Mouse (Mus musculus) cerebellum, postnatal 10 days (tissue): ENCODE results near the gene Nedd9.
A peak's percentile ranks its signal among the peaks of the same experiment; 100 is the strongest.

Experiments used
- DNase-seq, 2 experiments: peaks; one replicate each; pipeline ENCODE4 v3.0.0; 2021; ENCODE audit warnings: mixed read lengths in 2 of 2

Nedd9 gene

DNA sequence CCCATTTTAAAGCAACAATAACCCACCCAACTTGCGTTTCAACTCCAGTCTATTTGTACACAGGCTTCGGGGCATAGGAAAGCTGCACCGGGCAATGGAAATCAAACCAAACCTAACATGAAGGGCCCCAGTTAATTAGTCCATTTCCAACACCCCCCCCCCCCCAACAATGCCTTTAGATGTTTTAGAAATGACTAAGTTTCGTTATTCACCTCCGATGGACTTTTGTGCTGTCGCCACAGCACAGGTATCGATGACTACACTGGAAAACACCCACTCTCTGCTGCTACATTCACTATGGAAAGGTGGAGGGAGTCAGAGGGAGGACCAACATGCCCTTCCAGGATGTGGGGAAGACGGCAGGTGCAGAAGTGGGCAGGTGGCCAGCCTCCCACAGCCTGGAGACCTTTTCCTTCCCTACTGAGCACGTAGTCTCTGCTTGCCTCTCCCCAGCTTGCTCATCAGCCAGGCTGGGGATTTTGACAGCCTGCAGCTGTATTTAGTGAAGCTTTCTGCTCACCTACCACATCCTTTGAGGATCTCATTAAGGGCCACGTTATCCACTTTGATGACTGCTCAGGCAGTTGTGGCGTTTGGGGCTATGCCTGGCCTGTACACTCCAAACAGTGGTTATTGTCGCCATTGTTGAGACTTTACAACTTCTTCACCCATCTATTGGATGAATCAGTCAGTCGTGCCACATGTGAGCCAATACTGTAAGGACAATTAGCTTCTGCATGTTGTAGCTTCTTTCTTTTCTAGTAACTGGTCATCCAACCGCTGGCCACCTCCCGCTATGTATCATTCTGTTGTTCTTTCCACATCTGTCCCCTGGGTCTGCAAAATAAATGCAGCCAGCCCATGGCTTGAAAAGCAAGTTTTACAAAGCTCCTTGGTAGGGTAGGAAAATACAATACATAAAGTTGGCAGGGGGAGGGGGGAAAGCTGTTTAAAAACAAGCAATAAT lies 33.7 kb downstream of the Nedd9 start:
- peak in 1 of 2 experiments; percentile 6 for DNase-seq

- DNase-seq: no peak
These were observed 36.3 kb downstream of the Nedd9 start for GRCm38 (mm10) chr13:41450821-41451220.

GRCm38 (mm10) chr13:41449211-41449610 lies 38.0 kb downstream of the Nedd9 start:
- DNase-seq: no peak

- DNase-seq: peak in 1 of 2 experiments; percentile 5
These were observed 40.0 kb downstream of the Nedd9 start for GRCm38 (mm10) chr13:41447209-41447608.

DNA sequence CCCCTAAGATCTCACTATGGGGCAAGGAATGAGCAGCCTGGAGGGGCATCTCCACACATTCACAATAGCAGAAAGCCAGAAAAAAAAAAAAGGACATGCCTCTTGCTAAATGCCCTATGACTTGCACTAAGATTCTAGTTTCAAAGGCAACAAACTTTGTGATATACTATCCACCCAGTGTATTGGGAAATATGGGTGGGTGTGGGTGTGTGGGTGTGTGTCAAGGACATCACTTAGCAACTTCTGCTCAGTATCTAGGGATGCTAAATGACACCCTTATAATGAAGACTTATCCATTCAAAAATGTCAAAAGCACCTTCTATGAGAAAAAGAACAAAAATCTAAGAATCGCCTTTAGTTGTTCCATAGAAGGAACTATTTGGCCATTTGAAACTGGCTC lies 40.6 kb downstream of the Nedd9 start:
- no peak for DNase-seq

GRCm38 (mm10) chr13:41445067-41445808 lies 41.9 kb downstream of the Nedd9 start:
- no peak for DNase-seq

- no peak for DNase-seq
These were observed 42.9 kb downstream of the Nedd9 start for GRCm38 (mm10) chr13:41444230-41444629.

DNA sequence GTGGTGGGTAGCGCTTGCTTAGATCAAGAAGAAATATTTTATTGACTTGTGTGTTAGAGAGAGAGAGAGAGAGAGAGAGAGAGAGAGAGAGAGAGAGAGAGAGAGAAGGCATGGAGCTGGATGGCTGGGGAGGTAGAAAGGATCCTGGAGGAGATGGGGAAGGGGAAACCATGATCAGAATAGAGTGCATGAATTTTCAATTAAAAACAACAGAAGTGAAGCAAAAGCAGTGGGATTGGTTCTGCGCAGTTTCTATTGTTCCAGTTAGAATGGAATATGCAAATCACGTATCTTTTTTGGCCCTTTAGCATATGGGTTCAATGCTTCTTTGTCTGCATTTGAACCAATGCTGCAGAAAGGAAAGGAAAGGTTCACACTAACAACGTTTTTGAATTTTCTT lies 45.0 kb downstream of the Nedd9 start:
- DNase-seq: no peak

DNA sequence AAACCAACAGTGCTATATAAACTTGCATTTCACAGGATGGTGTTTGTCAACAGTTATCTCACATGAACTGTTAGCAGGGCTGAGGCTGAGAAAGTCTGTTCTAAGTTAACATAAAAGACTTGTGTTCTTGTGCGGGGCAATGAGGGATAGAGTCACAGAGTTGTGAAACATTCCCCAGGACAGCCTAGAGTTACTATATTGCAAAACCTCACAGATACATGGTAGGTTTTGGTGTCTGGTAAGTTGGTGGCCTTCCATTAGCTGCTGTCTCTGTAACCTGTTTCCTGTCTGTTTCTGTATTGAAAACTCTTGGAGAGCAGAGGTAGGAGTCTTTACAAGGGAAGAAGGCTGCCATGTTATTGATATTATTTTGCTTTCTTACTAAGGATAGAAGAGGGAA lies 47.0 kb downstream of the Nedd9 start:
- no peak for DNase-seq

- no peak for DNase-seq
These were observed 49.8 kb downstream of the Nedd9 start for GRCm38 (mm10) chr13:41437390-41437789.

GRCm38 (mm10) chr13:41436731-41437130 lies 50.4 kb downstream of the Nedd9 start:
- no peak for DNase-seq

DNA sequence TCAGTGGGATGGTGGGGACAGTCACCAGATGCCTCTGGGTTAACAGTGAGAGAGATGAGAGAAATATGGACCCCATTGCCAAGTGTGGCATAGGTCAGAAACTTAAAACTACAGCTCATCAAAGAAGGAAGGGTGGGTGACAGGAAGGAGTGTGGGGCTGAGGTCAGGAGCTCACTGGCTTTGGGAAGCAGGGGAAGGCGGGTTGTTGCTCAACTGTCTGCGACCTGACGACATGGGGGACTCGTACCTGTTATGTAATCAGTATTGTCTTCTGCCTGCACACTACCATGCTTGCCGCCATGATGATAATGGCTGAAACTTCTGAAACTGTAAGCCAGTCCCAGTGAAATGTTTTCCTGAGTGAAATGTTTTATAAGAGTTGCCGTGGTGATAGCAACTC lies 54.0 kb downstream of the Nedd9 start:
- no peak for DNase-seq

GRCm38 (mm10) chr13:41431795-41432194 lies 55.4 kb downstream of the Nedd9 start:
- no peak for DNase-seq

DNA sequence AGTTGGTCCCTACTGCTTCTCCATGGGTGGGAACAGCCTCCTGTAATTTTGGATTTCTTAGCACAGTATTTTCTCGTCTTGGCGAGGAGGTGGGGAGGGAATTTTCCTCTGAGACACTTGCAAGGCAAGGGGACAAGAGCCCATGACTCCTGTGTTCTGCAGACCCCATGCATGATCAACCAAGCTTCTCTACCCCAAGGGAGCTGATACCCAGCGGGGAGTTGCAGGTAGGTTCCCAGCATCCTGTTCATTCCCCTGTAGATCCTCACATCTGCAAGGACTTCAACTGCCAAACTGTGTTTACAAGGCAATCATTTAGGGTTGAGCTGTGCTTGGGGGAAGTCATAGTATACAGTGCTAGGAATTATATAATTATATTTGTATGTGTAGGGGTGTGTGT lies 60.1 kb downstream of the Nedd9 start:
- DNase-seq: no peak

DNA sequence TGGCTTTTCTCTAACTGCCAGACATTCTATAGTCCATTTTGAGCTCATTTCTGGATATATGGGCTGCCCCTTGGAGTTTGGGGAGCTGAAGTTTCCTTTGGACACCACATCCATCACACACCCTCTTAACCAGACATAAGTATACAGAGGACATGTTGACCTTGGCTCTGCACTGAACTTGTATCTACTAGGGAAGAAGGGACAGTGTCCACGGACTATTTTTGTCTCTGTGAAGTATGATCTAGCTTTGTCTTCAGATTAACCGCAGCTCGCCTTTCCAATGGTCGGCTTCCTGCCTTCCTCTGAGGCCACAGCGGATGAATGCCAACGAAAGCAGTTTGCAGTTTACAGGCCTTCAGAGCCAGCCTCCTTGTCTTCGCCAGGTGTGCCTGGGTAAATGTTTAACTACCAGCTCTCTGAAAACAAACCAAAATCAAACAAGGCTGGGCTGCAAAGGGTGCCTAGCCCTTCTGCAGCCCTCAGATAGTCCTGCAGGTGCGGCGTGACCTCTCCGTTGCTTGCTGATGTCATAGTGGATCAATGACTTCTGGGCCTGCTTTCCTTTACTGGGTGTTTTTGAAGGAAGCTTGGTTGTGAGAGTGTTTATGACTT lies 63.6 kb downstream of the Nedd9 start:
- DNase-seq: no peak

- no peak for DNase-seq
These were observed 64.6 kb downstream of the Nedd9 start for GRCm38 (mm10) chr13:41422581-41422980.

DNA sequence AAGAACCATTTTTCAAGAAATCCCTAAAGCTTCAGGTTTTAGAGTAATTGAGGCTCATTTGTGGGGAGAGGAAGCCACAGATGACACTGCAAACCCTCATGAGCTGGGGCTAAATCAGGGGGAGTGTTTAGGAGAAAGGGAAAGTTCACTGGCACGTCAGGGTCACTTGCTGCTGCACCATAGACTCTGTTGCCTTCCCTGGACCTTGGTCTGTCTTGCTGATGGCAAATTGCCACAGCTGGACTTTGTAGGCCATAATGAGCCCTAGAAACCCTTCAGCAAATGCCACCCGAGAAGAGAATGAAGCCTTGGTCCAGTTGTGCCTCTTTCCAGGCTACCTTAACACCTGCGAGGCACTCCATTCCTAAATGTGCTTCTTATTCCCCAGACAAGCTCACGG lies 66.8 kb downstream of the Nedd9 start:
- DNase-seq: no peak

GRCm38 (mm10) chr13:41418198-41418869 lies 68.8 kb downstream of the Nedd9 start:
- no peak for DNase-seq

GRCm38 (mm10) chr13:41416065-41417016 lies 70.8 kb downstream of the Nedd9 start:
- no peak for DNase-seq

DNA sequence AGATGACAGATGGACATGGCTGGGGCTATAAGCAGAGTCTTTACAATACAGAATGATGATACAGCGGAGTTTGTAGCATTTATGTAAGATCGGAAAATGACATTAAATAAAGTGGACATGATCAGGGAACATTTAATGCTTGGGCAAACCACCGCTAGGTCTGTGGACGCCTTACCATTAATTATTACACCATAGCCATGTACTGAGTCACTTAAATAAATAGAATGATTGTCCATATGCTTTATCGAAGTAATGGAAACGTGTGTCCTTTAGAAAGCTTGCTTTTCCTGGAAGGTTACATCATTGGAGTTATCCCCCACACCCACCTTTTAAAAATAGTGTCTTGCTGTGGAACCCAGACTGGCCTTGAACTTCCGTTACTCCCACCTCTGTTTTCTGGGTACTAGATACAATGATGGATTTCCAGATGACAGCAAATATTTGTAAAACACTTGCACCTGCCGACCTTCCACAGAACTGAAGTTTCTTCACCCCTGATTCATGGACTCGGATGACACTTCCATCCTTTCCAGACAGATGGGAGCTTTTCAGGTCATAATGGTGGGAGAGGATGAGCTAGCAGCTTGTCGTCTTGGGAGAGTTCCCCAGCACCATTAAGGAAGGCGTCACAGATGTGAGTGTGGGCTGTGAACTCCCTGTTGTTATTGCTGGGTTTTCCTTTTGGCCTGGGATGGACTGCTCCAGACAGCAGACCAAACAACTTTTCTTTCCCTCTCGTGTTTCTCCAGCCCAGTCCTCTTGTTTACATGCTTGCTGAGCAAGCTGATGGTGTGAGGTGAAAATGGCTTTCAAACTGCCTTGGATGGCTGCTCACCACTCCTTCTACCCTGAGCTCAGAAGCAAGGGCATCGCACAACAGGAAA lies 76.7 kb downstream of the Nedd9 start:
- DNase-seq: no peak

GRCm38 (mm10) chr13:41409291-41409690 lies 77.9 kb downstream of the Nedd9 start:
- DNase-seq: no peak
